Mouse (Mus musculus) hindbrain, embryonic 16.5 days (tissue): Measurements from ENCODE around the gene Ank. TPM values are rescaled to one million over a fixed set of nuclear protein-coding genes. Genes with fewer than 3 reads are reported as not detected.

ENCODE experiments used
- ATAC-seq: fragments of 200-750 bp; cut with Nextera tagmentation; 2 replicates; pipeline ENCODE4 v1.8.0; 2017; ENCODE audit warnings: moderate TSS enrichment, moderate library complexity
- H3K27ac ChIP-seq: fragments of 300-500 bp; sonication (generic); 2 replicates; pipeline ENCODE4 v1.5.1; 2014; ENCODE audit warnings: low read depth, mild to moderate bottlenecking, control low read depth, low read length, moderate library complexity
- H3K27me3 ChIP-seq: fragments of 300-500 bp; sonication (generic); replicated peaks from 2 replicates; pipeline ENCODE4 v1.6.1; 2014; ENCODE audit warnings: low read length; ENCODE audit not compliant: control insufficient read depth, insufficient read depth
- H3K36me3 ChIP-seq: fragments of 300-500 bp; sonication (generic); 2 replicates; pipeline ENCODE4 v1.6.1; 2014; ENCODE audit warnings: mild to moderate bottlenecking, low read length, moderate library complexity, mixed read lengths; ENCODE audit not compliant: control insufficient read depth, insufficient read depth
- H3K4me1 ChIP-seq: fragments of 300-500 bp; sonication (generic); 2 replicates; pipeline ENCODE4 v1.6.1; 2014; ENCODE audit warnings: low read depth, low read length; ENCODE audit not compliant: control insufficient read depth, insufficient read depth
- H3K4me2 ChIP-seq: fragments of 300-500 bp; sonication (generic); 2 replicates; pipeline ENCODE4 v1.6.1; 2014; ENCODE audit warnings: mild to moderate bottlenecking, low read length, control low read depth, moderate library complexity
- H3K4me3 ChIP-seq: fragments of 300-500 bp; sonication (generic); 2 replicates; pipeline ENCODE4 v1.5.1; 2014; ENCODE audit warnings: mild to moderate bottlenecking, low read length, control low read depth, moderate library complexity
- H3K9ac ChIP-seq: fragments of 300-500 bp; sonication (generic); 2 replicates; pipeline ENCODE4 v1.6.1; 2014; ENCODE audit warnings: low read depth, mild to moderate bottlenecking, control low read depth, low read length, moderate library complexity
- H3K9me3 ChIP-seq: fragments of 300-500 bp; sonication (generic); 2 replicates; pipeline ENCODE4 v1.6.1; 2014; ENCODE audit warnings: mild to moderate bottlenecking, low read length, moderate library complexity; ENCODE audit not compliant: control insufficient read depth
- WGBS: fragments of 180-500 bp; shearing (Covaris S2); extraction: QIAGEN DNeasy Blood & Tissue Kit; methylation state at CpG from one replicate; pipeline ENCODE4 v1.1.7; 2014; 5-methylcytosine and 5-hydroxymethylcytosine counted together
- polyA plus RNA-seq: library from polyadenylated mRNA; unstranded; fragments of >200 nt; fragmentation: Nextera tagmentation; extraction: Ambion mirVana; gene quantifications from 2 replicates; pipeline ENCODE4 v1.2.1, GENCODE M21; 2015

The Ank gene
- polyA plus RNA-seq, 1 experiment from 2014 or later: 11.6 TPM

GRCm38 (mm10) chr15:27623286-27623685 lies 156.8 kb downstream of the Ank start:
- Histone ChIP-seq H3K4me3 (no peak overlapping the region), H3K36me3 (peaks cover 10% of the 10 kb centered on the region), H3K27ac (no peak overlapping the region), H3K27me3 (no peaks in the 10 kb centered on the region), H3K9me3 (no peaks in the 10 kb centered on the region), H3K4me1 (no peaks in the 10 kb centered on the region), H3K9ac (no peak overlapping the region), H3K4me2 (no peak overlapping the region)
- WGBS: 89% methylated on average over 6 of the region's 6 CpGs
- ATAC-seq: no peak

DNA sequence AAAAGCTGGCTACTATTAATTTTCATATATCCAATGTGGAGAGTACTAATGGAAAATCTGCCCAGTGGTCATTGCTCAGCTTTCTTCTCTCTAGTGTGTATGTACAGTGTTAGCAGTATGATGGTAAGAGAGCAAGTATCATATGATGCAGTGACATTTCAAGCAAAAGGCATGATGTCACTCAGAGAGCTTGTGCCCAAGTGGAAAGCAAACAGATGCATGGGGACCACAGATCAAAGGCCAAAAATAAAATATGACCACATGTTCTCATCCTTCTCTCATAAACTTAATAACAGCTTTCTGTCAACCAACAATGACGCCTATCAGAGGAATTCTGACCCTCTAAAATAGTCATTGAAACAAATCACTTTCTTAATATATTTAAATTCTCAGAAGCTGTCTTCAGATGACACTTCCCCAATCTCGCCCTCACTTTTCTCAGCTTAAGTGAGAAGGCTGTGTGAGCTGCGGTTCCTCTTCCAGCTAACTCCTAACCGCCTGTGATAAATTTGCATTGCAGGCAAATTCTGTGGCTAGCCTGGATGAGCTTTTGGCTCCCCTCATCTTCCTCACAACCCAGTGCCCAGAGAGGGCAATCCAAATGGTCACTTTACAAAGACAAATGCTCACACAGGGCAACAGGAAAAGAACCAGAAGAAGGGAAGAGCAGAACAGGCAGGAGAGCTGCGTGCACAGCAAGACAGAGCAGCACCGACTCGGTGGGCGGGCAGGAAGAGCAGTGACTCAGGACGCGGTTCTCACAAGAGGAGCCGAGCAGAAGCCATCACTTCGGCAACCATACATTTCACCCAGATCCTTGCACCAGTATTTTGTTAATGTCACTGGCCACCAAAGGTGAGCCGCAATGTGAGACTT lies 158.8 kb downstream of the Ank start:
- no peaks in the 10 kb centered on the region for H3K27me3 ChIP-seq
- no peak for ATAC-seq
- H3K4me1 ChIP-seq: peaks cover 13% of the 10 kb centered on the region
- H3K4me3 ChIP-seq: no peak overlapping the region
- H3K9ac ChIP-seq: no peak overlapping the region
- no peak overlapping the region for H3K27ac ChIP-seq
- H3K4me2 ChIP-seq: no peak overlapping the region
- H3K36me3 ChIP-seq: peaks cover 6% of the 10 kb centered on the region; the same call in 1 of the 2 replicates
- H3K9me3 ChIP-seq: no peaks in the 10 kb centered on the region
- WGBS: 94% methylated on average over 13 of the region's 13 CpGs

DNA sequence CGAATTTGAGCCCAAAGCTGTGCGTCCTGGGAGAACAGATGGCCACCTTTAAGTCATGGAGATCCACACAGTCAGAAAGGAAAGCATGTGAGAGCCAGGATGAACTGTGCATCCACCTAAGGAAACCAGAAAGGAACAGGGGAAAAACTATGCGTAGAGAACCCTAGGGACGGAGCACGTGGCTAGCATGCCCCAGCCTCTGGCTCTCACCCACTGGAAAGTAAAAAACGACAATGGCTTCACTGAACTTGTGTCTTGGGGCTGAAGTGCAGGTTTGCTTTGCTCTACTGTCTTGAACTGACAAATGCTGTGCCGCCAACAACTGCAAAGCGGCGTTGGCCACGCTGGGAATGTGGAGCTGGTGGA lies 159.4 kb downstream of the Ank start:
- no peak for ATAC-seq
- H3K9ac ChIP-seq: no peak overlapping the region
- no peak overlapping the region for H3K4me2 ChIP-seq
- H3K9me3 ChIP-seq: no peaks in the 10 kb centered on the region
- peaks cover 6% of the 10 kb centered on the region; the same call in 1 of the 2 replicates for H3K36me3 ChIP-seq
- no peak overlapping the region for H3K27ac ChIP-seq
- H3K4me1 ChIP-seq: peaks cover 13% of the 10 kb centered on the region
- WGBS: 84% methylated on average over 10 of the region's 10 CpGs
- H3K4me3 ChIP-seq: no peak overlapping the region
- H3K27me3 ChIP-seq: no peaks in the 10 kb centered on the region

DNA sequence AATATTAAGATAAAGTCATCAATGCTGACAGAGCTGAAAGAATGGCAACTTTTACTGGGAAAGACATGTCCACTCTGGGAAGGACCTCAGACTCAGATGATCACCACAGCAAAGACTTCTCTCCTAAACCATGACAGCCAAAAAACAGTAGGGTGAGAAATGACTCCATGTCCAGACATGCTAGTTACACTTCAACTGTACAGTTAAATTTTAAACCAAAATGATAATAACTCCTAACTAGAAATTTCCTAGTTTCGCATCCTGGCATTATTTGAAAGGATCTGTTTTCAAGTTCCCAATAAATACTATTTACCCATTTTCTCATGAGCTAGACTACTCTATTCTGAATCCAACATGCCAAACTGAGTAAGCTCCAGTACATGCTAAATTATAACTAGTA lies 159.8 kb downstream of the Ank start:
- Histone ChIP-seq H3K36me3 (peaks cover 6% of the 10 kb centered on the region; the same call in 1 of the 2 replicates), H3K4me3 (no peak overlapping the region), H3K27ac (no peak overlapping the region), H3K4me2 (no peak overlapping the region), H3K9ac (no peak overlapping the region), H3K9me3 (no peaks in the 10 kb centered on the region), H3K4me1 (peaks cover 13% of the 10 kb centered on the region), H3K27me3 (no peaks in the 10 kb centered on the region)
- no peak for ATAC-seq
- WGBS: 98% methylated on average over 1 of the region's 1 CpGs

GRCm38 (mm10) chr15:27627794-27628193 lies 161.3 kb downstream of the Ank start:
- H3K27ac ChIP-seq: no peak overlapping the region
- peaks cover 13% of the 10 kb centered on the region for H3K4me1 ChIP-seq
- no peak overlapping the region for H3K9ac ChIP-seq
- no peaks in the 10 kb centered on the region for H3K27me3 ChIP-seq
- no peak for ATAC-seq
- H3K36me3 ChIP-seq: peaks cover 6% of the 10 kb centered on the region; the same call in 1 of the 2 replicates
- no peak overlapping the region for H3K4me2 ChIP-seq
- 92% methylated on average over 9 of the region's 9 CpGs for WGBS
- H3K4me3 ChIP-seq: no peak overlapping the region
- no peaks in the 10 kb centered on the region for H3K9me3 ChIP-seq

DNA sequence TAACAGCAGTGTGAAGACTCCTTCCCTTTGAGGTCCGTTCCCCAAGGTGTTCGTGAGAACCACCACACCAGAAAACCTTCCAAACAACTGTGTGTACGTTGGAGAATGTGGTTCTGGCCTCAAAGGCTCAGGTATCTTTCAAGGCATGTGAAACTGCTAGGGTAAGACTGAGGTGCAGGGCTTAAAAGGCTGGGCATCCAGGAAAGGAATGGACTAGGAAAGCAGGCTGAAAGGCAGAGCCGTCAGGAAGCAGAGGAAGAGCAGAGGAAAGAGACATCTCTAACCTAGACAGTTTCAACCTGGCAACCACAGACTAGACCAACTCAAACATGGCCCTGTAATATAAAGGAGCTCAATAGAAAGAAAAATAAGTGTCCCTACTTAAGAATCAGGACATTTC lies 162.6 kb downstream of the Ank start:
- no peak for ATAC-seq
- no peak overlapping the region for H3K4me3 ChIP-seq
- 88% methylated on average over 4 of the region's 4 CpGs for WGBS

GRCm38 (mm10) chr15:27629800-27630600 lies 163.5 kb downstream of the Ank start:
- Histone ChIP-seq H3K9me3 (no peaks in the 10 kb centered on the region), H3K27me3 (no peaks in the 10 kb centered on the region), H3K36me3 (no peaks in the 10 kb centered on the region), H3K4me1 (peaks cover 13% of the 10 kb centered on the region), H3K4me2 (peak overlapping the region; percentile 65), H3K27ac (peak overlapping the region; percentile 51), H3K4me3 (peak overlapping the region; percentile 96), H3K9ac (peak overlapping the region; percentile 86)
- peak; percentile 79 for ATAC-seq
- 2% methylated on average over 49 of the region's 53 CpGs for WGBS

More for the DNA sequence above, 162.6 kb downstream of the Ank start:
- Histone ChIP-seq H3K4me2 (peak overlapping the region; percentile 65; the same call in 1 of the 2 replicates), H3K27me3 (no peaks in the 10 kb centered on the region), H3K27ac (no peak overlapping the region), H3K9me3 (no peaks in the 10 kb centered on the region), H3K36me3 (no peaks in the 10 kb centered on the region), H3K9ac (no peak overlapping the region; the same call in 1 of the 2 replicates), H3K4me1 (peaks cover 13% of the 10 kb centered on the region)

DNA sequence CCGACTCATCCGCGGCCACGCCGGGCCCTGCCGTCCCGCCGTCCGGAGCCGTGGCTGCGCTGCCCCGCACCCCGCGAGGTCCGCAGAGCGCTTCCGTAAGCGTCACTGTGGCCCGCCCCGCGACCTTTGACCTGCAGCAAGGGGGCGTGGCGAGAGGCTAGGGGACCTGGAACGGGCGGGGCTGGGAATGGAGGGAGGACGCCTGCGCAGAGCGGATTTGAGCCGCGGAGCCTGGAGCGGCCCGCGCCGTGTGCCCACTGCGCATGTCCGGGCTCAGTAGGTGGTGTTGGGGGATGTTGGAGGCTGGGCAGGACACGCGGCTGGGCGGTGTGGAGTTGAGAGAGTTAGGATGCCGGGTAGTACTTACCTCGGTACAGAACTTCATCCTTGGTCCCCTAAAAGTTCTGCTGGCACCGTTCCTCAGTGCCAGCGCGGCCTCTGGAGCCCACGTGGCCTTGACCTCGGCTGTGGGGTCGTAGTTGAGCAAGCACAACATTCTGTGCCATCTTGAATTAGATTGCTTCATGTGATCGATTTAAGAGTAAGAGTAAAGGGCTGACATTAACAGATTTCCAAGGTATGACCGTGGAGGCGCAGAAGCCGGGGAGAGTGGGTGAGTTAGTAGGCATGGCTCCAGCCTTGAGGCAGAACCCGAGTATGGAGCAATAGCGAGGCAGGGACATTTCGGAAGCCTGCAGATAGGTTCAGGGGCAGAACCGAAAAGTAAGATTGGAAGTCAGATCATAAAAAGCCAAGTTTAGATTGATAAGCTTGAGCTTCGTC lies 164.3 kb downstream of the Ank start, which contains the start of gene Otulin:
Otulin (minus strand) TSS at position 93 of the 783 bp plus-strand sequence.
- H3K4me3 ChIP-seq: peak within 1 kb of the TSS; percentile 96
- H3K4me1 ChIP-seq: peaks cover 13% of the 10 kb centered on the region
- no peaks in the 10 kb centered on the region for H3K27me3 ChIP-seq
- 5% methylated on average over 56 of the region's 56 CpGs for WGBS
- peak; percentile 98 for ATAC-seq
- H3K36me3 ChIP-seq: no peaks in the 10 kb centered on the region
- no peaks in the 10 kb centered on the region for H3K9me3 ChIP-seq
- peak within 1 kb of the TSS; percentile 65 for H3K4me2 ChIP-seq
- peak within 1 kb of the TSS; percentile 51 for H3K27ac ChIP-seq
- H3K9ac ChIP-seq: peak within 1 kb of the TSS; percentile 86
